Mouse (Mus musculus): ENCODE measurements around the gene Galnt17. TPM values are rescaled to one million over a fixed set of nuclear protein-coding genes. Genes with fewer than 3 reads are reported as not detected.

The Galnt17 gene
- polyA plus RNA-seq, 1 experiment, result 15.3 TPM

DNA sequence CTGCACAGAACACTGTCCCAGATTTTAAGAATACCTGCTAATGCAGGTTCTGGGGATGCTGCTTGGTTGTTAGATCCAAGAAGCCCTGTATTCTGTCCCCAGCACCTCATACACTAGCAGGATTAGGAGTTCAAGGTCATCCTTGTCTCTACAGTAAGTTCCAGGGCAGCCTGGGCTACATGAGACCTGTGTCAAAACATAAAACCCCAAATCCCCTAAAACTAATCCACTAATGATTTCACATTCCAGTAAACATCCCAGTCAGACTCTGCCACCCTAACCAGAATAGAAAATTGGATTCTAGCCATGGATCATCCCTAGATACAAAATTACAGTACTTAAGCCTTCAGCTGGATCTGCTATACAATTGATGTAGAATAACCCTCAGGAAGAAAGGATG is 123.7 kb downstream of the Galnt17 start:
- no peak for TF ChIP-seq CTCF (IDR thresholded peaks at IDR 0.05; ENCODE audit: borderline replicate concordance, extremely low read depth, insufficient read depth, insufficient read length)
- DNase-seq (ENCODE audit: low read depth), result no peak

DNA sequence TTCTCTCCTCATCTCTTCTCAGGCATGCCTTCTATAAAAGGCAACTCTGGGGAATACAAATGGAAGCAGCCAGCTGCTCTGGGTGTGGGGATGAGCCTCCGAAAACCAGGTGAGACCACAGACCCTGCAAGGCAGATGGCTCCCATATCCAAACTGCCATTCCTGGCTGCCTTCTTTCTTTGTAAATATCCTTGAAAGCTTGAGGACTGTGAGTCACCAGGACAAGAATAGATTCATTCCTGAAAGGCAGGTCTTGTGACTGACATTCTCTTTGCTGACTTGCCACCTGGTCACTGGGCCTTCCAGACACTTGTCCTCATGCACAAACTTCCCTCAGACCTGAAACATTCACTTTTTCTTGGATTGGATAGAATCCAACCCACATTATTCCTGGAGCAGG is 127.1 kb downstream of the Galnt17 start:
- DNase-seq (ENCODE audit: low read depth), result no peak
- TF ChIP-seq POLR2A (IDR thresholded peaks at IDR 0.05; ENCODE audit: borderline replicate concordance, extremely low read depth, insufficient read depth, insufficient read length, poor library complexity, severe bottlenecking) (no peak), CTCF (IDR thresholded peaks at IDR 0.05; ENCODE audit: borderline replicate concordance, extremely low read depth, insufficient read depth, insufficient read length) (no peak)

DNA sequence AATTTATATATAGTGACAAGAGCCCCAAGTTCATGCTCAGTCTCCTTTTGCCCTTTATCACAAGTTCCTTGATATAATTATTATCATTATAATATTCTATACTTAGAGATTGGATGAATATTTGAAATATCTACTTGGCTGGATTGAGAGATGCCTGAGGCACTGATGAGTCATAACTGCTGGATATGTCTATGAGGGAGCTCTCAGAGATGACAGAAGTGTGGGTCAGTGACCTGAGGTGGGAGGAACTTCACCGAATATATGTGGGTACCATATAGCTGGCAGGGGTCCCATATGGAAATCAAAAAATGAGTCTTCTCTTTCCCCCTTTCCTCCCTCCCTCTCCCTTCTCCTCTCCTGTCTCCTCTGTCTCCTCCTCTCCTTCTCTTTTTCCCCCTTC is 127.5 kb downstream of the Galnt17 start:
- TF ChIP-seq CTCF (IDR thresholded peaks at IDR 0.05; ENCODE audit: borderline replicate concordance, extremely low read depth, insufficient read depth, insufficient read length) (no peak), POLR2A (IDR thresholded peaks at IDR 0.05; ENCODE audit: borderline replicate concordance, extremely low read depth, insufficient read depth, insufficient read length, poor library complexity, severe bottlenecking) (no peak)
- DNase-seq (ENCODE audit: low read depth), result no peak

DNA sequence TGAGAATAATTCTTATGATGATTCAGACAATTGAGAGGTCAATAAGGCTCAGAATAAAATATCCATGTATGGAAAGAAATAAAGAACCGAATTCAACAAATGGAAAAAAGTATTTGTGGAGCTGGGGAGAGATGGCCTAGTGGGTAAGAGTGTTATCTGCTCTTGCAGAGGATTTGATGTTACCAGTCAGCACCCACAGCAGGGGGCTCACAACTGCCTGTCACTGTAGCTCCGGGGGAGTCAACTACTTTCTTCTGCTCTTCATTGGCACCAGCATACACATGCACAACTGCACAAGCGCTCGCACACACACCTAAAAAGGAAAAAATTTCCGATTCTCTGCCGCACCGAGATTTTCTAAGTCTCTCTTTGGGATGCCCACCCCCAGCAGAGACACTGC is 130.4 kb downstream of the Galnt17 start:
- peak; percentile 27 for DNase-seq (ENCODE audit: low read depth)

DNA sequence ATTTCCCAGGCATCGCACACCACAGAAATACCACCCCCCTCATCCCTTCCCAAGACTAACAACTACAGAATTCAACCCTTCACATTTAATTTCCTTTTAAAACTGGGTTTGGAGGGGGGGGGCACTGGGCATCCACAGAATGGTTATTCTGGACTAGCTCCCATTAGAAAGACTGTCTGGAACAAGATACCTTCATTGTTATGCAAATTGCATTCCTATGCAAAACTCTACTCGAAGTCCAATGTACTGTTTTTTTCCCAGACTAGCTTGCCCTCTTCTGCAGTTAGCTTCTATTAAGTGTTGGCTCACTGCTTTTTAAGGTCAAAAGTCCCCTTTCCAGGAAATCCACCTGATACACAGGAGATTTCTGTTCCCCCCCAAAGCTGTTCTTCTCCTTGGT is 131.1 kb downstream of the Galnt17 start:
- DNase-seq (ENCODE audit: low read depth), result peak; percentile 79
- no peak for TF ChIP-seq CTCF (IDR thresholded peaks at IDR 0.05; ENCODE audit: borderline replicate concordance, extremely low read depth, insufficient read depth, insufficient read length)
- TF ChIP-seq POLR2A (IDR thresholded peaks at IDR 0.05; ENCODE audit: borderline replicate concordance, extremely low read depth, insufficient read depth, insufficient read length, poor library complexity, severe bottlenecking), result no peak

More for the DNA sequence above, 130.4 kb downstream of the Galnt17 start:
- no peak for TF ChIP-seq POLR2A (IDR thresholded peaks at IDR 0.05; ENCODE audit: borderline replicate concordance, extremely low read depth, insufficient read depth, insufficient read length, poor library complexity, severe bottlenecking)
- no peak for TF ChIP-seq CTCF (IDR thresholded peaks at IDR 0.05; ENCODE audit: borderline replicate concordance, extremely low read depth, insufficient read depth, insufficient read length)

DNA sequence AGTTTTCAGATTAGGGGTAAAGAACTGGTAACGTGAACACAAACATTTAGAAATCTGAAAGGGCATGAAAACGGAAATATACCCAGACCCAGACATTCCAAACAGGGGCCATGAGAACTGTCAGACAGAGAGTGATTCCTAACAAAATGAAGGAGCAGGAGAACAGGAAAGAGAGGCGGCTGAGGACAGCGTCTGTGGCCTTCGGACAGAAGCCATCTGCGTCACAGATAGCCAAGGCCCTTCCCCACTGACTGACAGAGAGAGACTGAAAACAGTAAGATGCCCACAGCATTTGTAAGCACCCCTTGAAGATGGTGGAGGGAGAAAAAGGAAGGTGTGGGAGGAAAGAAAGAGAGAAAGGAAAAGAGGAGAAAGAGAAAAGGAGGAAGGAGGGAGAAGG is 139.1 kb downstream of the Galnt17 start:
- no peak for DNase-seq (ENCODE audit: low read depth)

DNA sequence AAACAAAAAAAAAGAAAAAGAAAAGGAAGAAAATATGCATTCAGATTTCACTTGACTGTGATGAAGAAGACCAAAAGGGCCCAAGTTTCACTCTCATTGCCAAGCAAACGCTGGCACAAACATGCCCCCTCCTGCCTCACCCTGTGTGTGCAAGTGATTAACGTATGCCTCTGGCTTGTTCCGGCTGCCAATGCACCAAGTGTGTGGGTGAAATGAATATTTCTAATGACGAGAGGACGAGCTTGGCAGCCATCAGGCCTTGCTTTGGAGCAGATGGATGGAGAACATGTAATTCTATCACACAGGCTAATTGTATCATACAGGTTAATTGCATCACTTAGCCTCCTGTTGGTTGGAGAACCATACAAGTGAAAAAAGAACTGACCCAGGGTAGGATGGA is 140.9 kb downstream of the Galnt17 start:
- TF ChIP-seq CTCF (IDR thresholded peaks at IDR 0.05; ENCODE audit: borderline replicate concordance, extremely low read depth, insufficient read depth, insufficient read length) (no peak), POLR2A (IDR thresholded peaks at IDR 0.05; ENCODE audit: borderline replicate concordance, extremely low read depth, insufficient read depth, insufficient read length, poor library complexity, severe bottlenecking) (no peak)
- DNase-seq (ENCODE audit: low read depth), result peak; percentile 89

More for the DNA sequence above, 139.1 kb downstream of the Galnt17 start:
- TF ChIP-seq POLR2A (IDR thresholded peaks at IDR 0.05; ENCODE audit: borderline replicate concordance, extremely low read depth, insufficient read depth, insufficient read length, poor library complexity, severe bottlenecking) (no peak), CTCF (IDR thresholded peaks at IDR 0.05; ENCODE audit: borderline replicate concordance, extremely low read depth, insufficient read depth, insufficient read length) (no peak)

DNA sequence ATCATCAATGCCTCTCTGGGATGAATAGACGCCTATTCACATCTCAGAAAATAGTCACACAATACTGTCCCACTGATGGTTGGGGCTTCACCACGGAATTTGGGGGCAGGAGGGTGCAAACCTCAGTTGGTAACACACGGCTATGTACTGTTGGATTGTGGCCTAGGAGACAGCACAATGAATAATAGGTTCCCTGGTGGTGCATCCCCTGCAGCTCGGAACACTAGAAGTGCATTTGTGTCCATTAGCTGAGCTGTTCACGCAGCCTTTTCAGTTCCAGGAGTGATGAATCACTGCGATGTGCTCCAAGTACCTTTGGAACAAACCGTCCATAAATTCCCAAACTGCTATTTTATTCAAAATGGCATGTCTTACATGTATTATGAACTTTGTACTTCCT is 142.6 kb downstream of the Galnt17 start:
- peak; percentile 37 for DNase-seq (ENCODE audit: low read depth)
- TF ChIP-seq POLR2A (IDR thresholded peaks at IDR 0.05; ENCODE audit: borderline replicate concordance, extremely low read depth, insufficient read depth, insufficient read length, poor library complexity, severe bottlenecking) (no peak), CTCF (IDR thresholded peaks at IDR 0.05; ENCODE audit: borderline replicate concordance, extremely low read depth, insufficient read depth, insufficient read length) (no peak)

DNA sequence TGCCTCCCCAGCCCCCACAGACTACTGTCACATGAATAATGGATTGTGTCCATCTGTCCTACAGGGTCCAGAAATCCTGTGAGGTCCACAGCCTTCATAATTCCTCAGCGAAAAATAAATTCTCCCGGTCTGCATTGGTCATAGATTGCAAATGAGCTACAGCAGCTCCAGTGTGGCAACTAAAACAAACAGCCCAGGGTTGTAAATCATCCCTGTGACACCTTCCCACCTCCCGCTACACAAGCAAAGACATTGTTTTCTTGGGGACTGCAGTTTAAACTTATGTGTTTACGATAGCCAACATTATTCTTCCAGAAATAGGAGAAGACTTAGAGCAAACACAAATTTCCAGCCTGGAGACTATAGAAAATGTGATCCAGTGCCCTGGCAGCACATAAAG is 150.4 kb downstream of the Galnt17 start:
- DNase-seq (ENCODE audit: low read depth), result no peak
- TF ChIP-seq CTCF (IDR thresholded peaks at IDR 0.05; ENCODE audit: borderline replicate concordance, extremely low read depth, insufficient read depth, insufficient read length) (no peak), POLR2A (IDR thresholded peaks at IDR 0.05; ENCODE audit: borderline replicate concordance, extremely low read depth, insufficient read depth, insufficient read length, poor library complexity, severe bottlenecking) (no peak)

DNA sequence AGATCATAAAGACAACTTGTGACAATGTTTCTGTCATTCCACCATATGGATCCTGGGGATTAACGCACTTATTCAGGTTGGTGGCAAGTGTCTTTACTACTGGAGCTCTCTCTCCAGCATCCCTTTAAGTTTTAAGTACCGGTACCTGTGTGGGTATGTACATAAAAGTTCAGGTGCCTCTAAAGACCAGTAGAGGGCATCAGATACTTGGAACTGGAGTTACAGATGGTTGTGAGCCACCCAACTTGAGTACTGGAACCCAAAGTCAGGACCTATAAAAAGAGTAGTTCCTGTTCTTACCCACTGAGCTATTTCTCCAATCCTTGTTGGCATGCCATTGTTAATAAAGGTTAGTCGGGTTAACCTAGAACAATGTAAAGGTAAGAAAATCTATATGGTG is 152.0 kb downstream of the Galnt17 start:
- TF ChIP-seq POLR2A (IDR thresholded peaks at IDR 0.05; ENCODE audit: borderline replicate concordance, extremely low read depth, insufficient read depth, insufficient read length, poor library complexity, severe bottlenecking), result no peak
- peak; percentile 4; the same call in 1 of the 2 replicates for TF ChIP-seq CTCF (IDR thresholded peaks at IDR 0.05; ENCODE audit: borderline replicate concordance, extremely low read depth, insufficient read depth, insufficient read length)

DNA sequence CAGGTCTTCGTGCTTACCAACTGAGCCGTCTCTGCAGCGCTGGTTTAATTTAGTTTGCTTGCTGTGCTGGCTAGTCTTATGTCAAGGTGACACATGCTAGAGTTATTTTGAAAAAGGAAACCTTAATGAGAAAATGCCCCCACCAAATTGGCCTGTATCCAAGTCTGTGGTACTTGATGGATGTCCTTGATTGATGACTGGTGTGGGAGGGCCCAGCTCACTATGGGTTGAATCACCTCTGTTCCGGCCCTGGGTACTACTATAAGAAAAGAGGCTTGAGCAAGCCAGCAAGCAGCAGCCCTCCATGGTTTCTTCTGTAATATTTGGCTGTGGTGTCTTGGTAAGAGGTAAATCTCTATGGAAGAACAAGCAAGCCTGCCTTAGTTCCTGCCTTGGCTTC is 165.7 kb downstream of the Galnt17 start:
- peak; percentile 48 for DNase-seq (ENCODE audit: low read depth)
- TF ChIP-seq CTCF (IDR thresholded peaks at IDR 0.05; ENCODE audit: borderline replicate concordance, extremely low read depth, insufficient read depth, insufficient read length), result no peak
- TF ChIP-seq POLR2A (IDR thresholded peaks at IDR 0.05; ENCODE audit: borderline replicate concordance, extremely low read depth, insufficient read depth, insufficient read length, poor library complexity, severe bottlenecking), result no peak

More for the DNA sequence above, 152.0 kb downstream of the Galnt17 start:
- DNase-seq (ENCODE audit: low read depth), result no peak

DNA sequence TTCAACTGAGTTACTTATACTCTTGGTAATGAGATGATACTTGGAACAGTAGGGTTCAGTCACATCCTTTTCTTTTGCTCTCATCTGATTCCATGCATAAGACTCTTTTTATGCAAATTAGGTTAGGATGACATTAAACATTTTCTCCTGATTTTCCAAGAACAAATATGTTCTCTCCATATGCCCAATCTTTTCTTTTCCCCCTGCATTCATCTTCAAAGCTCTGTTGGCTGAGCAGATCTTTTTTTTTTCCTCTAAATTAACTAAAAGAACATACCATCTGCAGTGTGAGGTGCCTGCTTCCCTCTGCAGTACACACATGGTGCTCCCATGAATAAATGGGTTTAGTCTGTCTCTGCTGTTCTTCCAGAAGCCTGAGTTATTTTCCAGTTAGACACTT is 173.5 kb downstream of the Galnt17 start:
- TF ChIP-seq CTCF (IDR thresholded peaks at IDR 0.05; ENCODE audit: borderline replicate concordance, extremely low read depth, insufficient read depth, insufficient read length) (no peak), POLR2A (IDR thresholded peaks at IDR 0.05; ENCODE audit: borderline replicate concordance, extremely low read depth, insufficient read depth, insufficient read length, poor library complexity, severe bottlenecking) (no peak)
- DNase-seq (ENCODE audit: low read depth), result peak; percentile 80

Measured in brain, embryonic 14.5 days (tissue).